Mouse (Mus musculus): ENCODE measurements around the gene Olfr995. TPM values are rescaled to one million over a fixed set of nuclear protein-coding genes. Genes with fewer than 3 reads are reported as not detected.

Olfr995 gene
- polyA plus RNA-seq (2016; fragmentation: Nextera tagmentation; extraction: Ambion mirVana): not detected in 2 replicates

DNA sequence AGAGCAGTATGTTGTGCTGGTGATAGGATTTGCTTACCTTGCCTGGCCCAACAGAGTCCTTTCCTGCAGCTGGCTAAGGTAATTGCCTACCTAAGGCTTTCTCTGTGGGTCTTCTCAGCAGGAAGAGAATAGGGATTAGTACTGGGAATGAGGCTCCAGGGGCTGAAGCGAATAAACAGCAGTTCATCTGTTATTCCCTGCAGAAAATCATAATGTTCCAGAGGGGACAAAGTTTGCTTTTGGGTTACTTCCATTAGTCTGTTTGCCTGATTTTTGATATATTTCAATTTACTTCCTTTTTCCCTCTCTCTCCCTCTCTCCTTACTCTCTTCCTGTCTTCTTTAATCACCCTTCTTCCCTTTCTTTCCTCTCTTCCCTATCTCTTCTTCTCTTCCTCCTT, at the start of gene Olfr995:
Gene Olfr995, minus strand, starts transcription at position 101 of the 400 bp plus-strand sequence.
- no peaks in the 10 kb centered on the region for H3K36me3 ChIP-seq
- no peaks in the 10 kb centered on the region for H3K9me3 ChIP-seq
- H3K4me2 ChIP-seq (replicated peaks): no peak within 1 kb of the TSS
- no peak within 1 kb of the TSS for H3K9ac ChIP-seq
- no peak for ATAC-seq (ENCODE audit: insufficient number of reproducible peaks, insufficient read depth, low FRiP score, low TSS enrichment)
- no peak within 1 kb of the TSS for H3K27ac ChIP-seq
- 11% methylated on average over 1 of the region's 1 CpGs for WGBS
- no peak within 1 kb of the TSS for H3K4me3 ChIP-seq
- no peaks in the 10 kb centered on the region for H3K4me1 ChIP-seq
- H3K27me3 ChIP-seq: no peaks in the 10 kb centered on the region

GRCm38 (mm10) chr2:85490396-85490795, 47.0 kb upstream of the Olfr995 start:
- H3K27ac ChIP-seq: no peak overlapping the region
- no peaks in the 10 kb centered on the region for H3K4me1 ChIP-seq
- no peak overlapping the region for H3K4me3 ChIP-seq
- H3K9ac ChIP-seq: no peak overlapping the region
- ATAC-seq (ENCODE audit: insufficient number of reproducible peaks, insufficient read depth, low FRiP score, low TSS enrichment): no peak
- no peaks in the 10 kb centered on the region for H3K36me3 ChIP-seq
- 78% methylated on average over 5 of the region's 5 CpGs for WGBS
- H3K9me3 ChIP-seq: no peaks in the 10 kb centered on the region
- H3K27me3 ChIP-seq: no peaks in the 10 kb centered on the region
- no peak overlapping the region for H3K4me2 ChIP-seq (replicated peaks)

- Histone ChIP-seq H3K9ac (no peak overlapping the region), H3K27me3 (no peaks in the 10 kb centered on the region), H3K27ac (no peak overlapping the region), H3K4me3 (no peak overlapping the region), H3K4me1 (no peaks in the 10 kb centered on the region), H3K4me2 (replicated peaks) (no peak overlapping the region), H3K36me3 (no peaks in the 10 kb centered on the region), H3K9me3 (no peaks in the 10 kb centered on the region)
- no peak for ATAC-seq (ENCODE audit: insufficient number of reproducible peaks, insufficient read depth, low FRiP score, low TSS enrichment)
- 84% methylated on average over 3 of the region's 3 CpGs for WGBS
Observed at GRCm38 (mm10) chr2:85466801-85467325, 23.4 kb upstream of the Olfr995 start.

GRCm38 (mm10) chr2:85442546-85442945, 893 bp downstream of the Olfr995 start:
- no peaks in the 10 kb centered on the region for H3K36me3 ChIP-seq
- no peak overlapping the region for H3K4me2 ChIP-seq (replicated peaks)
- H3K9ac ChIP-seq: no peak overlapping the region
- H3K27me3 ChIP-seq: no peaks in the 10 kb centered on the region
- H3K27ac ChIP-seq: no peak overlapping the region
- no peak for ATAC-seq (ENCODE audit: insufficient number of reproducible peaks, insufficient read depth, low FRiP score, low TSS enrichment)
- no peaks in the 10 kb centered on the region for H3K4me1 ChIP-seq
- H3K9me3 ChIP-seq: no peaks in the 10 kb centered on the region
- no peak overlapping the region for H3K4me3 ChIP-seq

- H3K36me3 ChIP-seq: no peaks in the 10 kb centered on the region
- no peak within 1 kb of the TSS for H3K27ac ChIP-seq
- H3K4me1 ChIP-seq: no peaks in the 10 kb centered on the region
- no peak within 1 kb of the TSS for H3K9ac ChIP-seq
- no peak for ATAC-seq (ENCODE audit: insufficient number of reproducible peaks, insufficient read depth, low FRiP score, low TSS enrichment)
- no peak within 1 kb of the TSS for H3K4me3 ChIP-seq
- H3K4me2 ChIP-seq (replicated peaks): no peak within 1 kb of the TSS
- no peaks in the 10 kb centered on the region for H3K27me3 ChIP-seq
- WGBS: 87% methylated on average over 3 of the region's 3 CpGs
- H3K9me3 ChIP-seq: no peaks in the 10 kb centered on the region
Observed at GRCm38 (mm10) chr2:85436351-85436750, 7.1 kb downstream of the Olfr995 start, which contains the start of gene Olfr994. Gene Olfr994, minus strand, starts transcription at chr2:85436451.

GRCm38 (mm10) chr2:85425893-85426292, 17.5 kb downstream of the Olfr995 start:
- no peak overlapping the region for H3K27ac ChIP-seq
- no peak overlapping the region for H3K4me2 ChIP-seq (replicated peaks)
- WGBS: 86% methylated on average over 1 of the region's 1 CpGs
- H3K36me3 ChIP-seq: no peaks in the 10 kb centered on the region
- H3K4me1 ChIP-seq: no peaks in the 10 kb centered on the region
- no peak overlapping the region for H3K9ac ChIP-seq
- no peaks in the 10 kb centered on the region for H3K27me3 ChIP-seq
- H3K9me3 ChIP-seq: no peaks in the 10 kb centered on the region
- ATAC-seq (ENCODE audit: insufficient number of reproducible peaks, insufficient read depth, low FRiP score, low TSS enrichment): no peak
- no peak overlapping the region for H3K4me3 ChIP-seq

GRCm38 (mm10) chr2:85414777-85415176, 28.7 kb downstream of the Olfr995 start, which contains the start of gene Olfr993:
Gene Olfr993, minus strand, starts transcription at chr2:85414877.
- H3K4me2 ChIP-seq (replicated peaks): no peak within 1 kb of the TSS
- no peaks in the 10 kb centered on the region for H3K36me3 ChIP-seq
- H3K27ac ChIP-seq: no peak within 1 kb of the TSS
- no peaks in the 10 kb centered on the region for H3K9me3 ChIP-seq
- H3K27me3 ChIP-seq: no peaks in the 10 kb centered on the region
- no peaks in the 10 kb centered on the region for H3K4me1 ChIP-seq
- no peak within 1 kb of the TSS for H3K9ac ChIP-seq
- ATAC-seq (ENCODE audit: insufficient number of reproducible peaks, insufficient read depth, low FRiP score, low TSS enrichment): no peak
- H3K4me3 ChIP-seq: no peak within 1 kb of the TSS

DNA sequence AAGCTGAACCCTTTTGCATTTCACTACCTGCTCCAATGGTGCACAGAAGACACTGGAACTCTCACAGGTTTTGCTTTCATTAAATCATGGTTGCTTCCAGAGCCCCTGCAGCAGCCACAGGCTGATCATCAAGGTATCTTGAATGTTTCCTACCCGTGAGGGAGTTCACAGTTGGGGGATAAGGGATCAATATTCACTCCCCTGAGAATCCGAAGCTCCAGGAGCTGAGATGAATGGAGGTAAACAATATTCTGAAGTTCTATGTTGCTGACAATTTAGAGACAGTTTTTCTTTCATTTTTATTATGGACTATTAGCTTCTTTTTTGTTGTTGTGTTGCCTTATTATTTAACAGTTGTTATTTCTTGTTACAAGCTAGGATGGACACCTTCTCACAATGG, 34.1 kb downstream of the Olfr995 start, which contains the start of gene Olfr992:
Gene Olfr992, minus strand, starts transcription at position 101 of the 400 bp plus-strand sequence.
- WGBS: 58% methylated on average over 2 of the region's 2 CpGs

More for the DNA sequence above, 34.1 kb downstream of the Olfr995 start, which contains the start of gene Olfr992:
- H3K9me3 ChIP-seq: no peaks in the 10 kb centered on the region
- no peak within 1 kb of the TSS for H3K4me3 ChIP-seq
- H3K27ac ChIP-seq: no peak within 1 kb of the TSS
- no peaks in the 10 kb centered on the region for H3K27me3 ChIP-seq
- no peak within 1 kb of the TSS for H3K9ac ChIP-seq
- no peaks in the 10 kb centered on the region for H3K36me3 ChIP-seq
- ATAC-seq (ENCODE audit: insufficient number of reproducible peaks, insufficient read depth, low FRiP score, low TSS enrichment): no peak
- no peak within 1 kb of the TSS for H3K4me2 ChIP-seq (replicated peaks)
- H3K4me1 ChIP-seq: no peaks in the 10 kb centered on the region

Other genes starting within 250 kb of the Olfr995 start
- gene Lrrc55, start 246.4 kb downstream of the Olfr995 start, polyA plus RNA-seq (2016; fragmentation: Nextera tagmentation; extraction: Ambion mirVana): 0.92 and 1.1 TPM in 2 replicates
- not detected in 2 replicates for gene Olfr987, start 104.3 kb downstream of the Olfr995 start, polyA plus RNA-seq (2016; fragmentation: Nextera tagmentation; extraction: Ambion mirVana)
- gene Olfr988, start 80.4 kb downstream of the Olfr995 start, polyA plus RNA-seq (2016; fragmentation: Nextera tagmentation; extraction: Ambion mirVana): not detected in 2 replicates
- not detected in 2 replicates for gene Olfr992, start 34.2 kb downstream of the Olfr995 start, polyA plus RNA-seq (2016; fragmentation: Nextera tagmentation; extraction: Ambion mirVana)
- not detected in 2 replicates for gene Olfr993, start 28.8 kb downstream of the Olfr995 start, polyA plus RNA-seq (2016; fragmentation: Nextera tagmentation; extraction: Ambion mirVana)
- not detected in 2 replicates for gene Olfr994, start 7.2 kb downstream of the Olfr995 start, polyA plus RNA-seq (2016; fragmentation: Nextera tagmentation; extraction: Ambion mirVana)
- gene 4833423E24Rik, start 75.4 kb upstream of the Olfr995 start, polyA plus RNA-seq (2016; fragmentation: Nextera tagmentation; extraction: Ambion mirVana): 0.09 and 0.15 TPM in 2 replicates
- gene Olfr996, start 135.6 kb upstream of the Olfr995 start, polyA plus RNA-seq (2016; fragmentation: Nextera tagmentation; extraction: Ambion mirVana): not detected in 2 replicates
- not detected in 2 replicates for gene Olfr998, start 145.3 kb upstream of the Olfr995 start, polyA plus RNA-seq (2016; fragmentation: Nextera tagmentation; extraction: Ambion mirVana)
- not detected in 2 replicates for gene Olfr1000, start 168.3 kb upstream of the Olfr995 start, polyA plus RNA-seq (2016; fragmentation: Nextera tagmentation; extraction: Ambion mirVana)
- gene Olfr1002, start 207.1 kb upstream of the Olfr995 start, polyA plus RNA-seq (2016; fragmentation: Nextera tagmentation; extraction: Ambion mirVana): not detected in 2 replicates
- not detected in 2 replicates for gene Olfr154, start 220.8 kb upstream of the Olfr995 start, polyA plus RNA-seq (2016; fragmentation: Nextera tagmentation; extraction: Ambion mirVana)
- not detected in 2 replicates for gene Olfr1006, start 235.1 kb upstream of the Olfr995 start, polyA plus RNA-seq (2016; fragmentation: Nextera tagmentation; extraction: Ambion mirVana)
- gene Olfr1008, start 245.8 kb upstream of the Olfr995 start, polyA plus RNA-seq (2016; fragmentation: Nextera tagmentation; extraction: Ambion mirVana): not detected in 2 replicates